Mouse (Mus musculus) embryonic facial prominence, embryonic 14.5 days (tissue): ENCODE measurements at regions not wholly inside any gene's neighbourhood (a gene's known extent, or its start where the extent isn't known, plus 50 kb on each side); places are given as distances from the start of the nearest gene placed in this dataset.

Experiments
- ATAC-seq: fragments of 200-750 bp; cut with Nextera tagmentation; 2 replicates; pipeline ENCODE4 v1.8.0; 2017; ENCODE audit warnings: low read depth, moderate number of reproducible peaks, moderate TSS enrichment
- DNase-seq: peaks from one replicate; pipeline ENCODE4 v3.0.0-alpha.2; 2015; ENCODE audit warnings: low spot score
- H3K27ac ChIP-seq: fragments of 300-500 bp; sonication (generic); replicated peaks from 2 replicates; pipeline ENCODE4 v1.5.1; 2014; ENCODE audit warnings: low read depth, mild to moderate bottlenecking, low read length, moderate library complexity
- H3K27me3 ChIP-seq: fragments of 300-500 bp; sonication (generic); replicated peaks from 2 replicates; pipeline ENCODE4 v1.6.1; 2014; ENCODE audit warnings: low read length; ENCODE audit not compliant: control insufficient read depth, insufficient read depth
- H3K36me3 ChIP-seq: fragments of 300-500 bp; sonication (generic); 2 replicates; pipeline ENCODE4 v1.6.1; 2014; ENCODE audit warnings: low read length, mixed read lengths; ENCODE audit not compliant: control insufficient read depth, insufficient read depth
- H3K4me1 ChIP-seq: fragments of 300-500 bp; sonication (generic); 2 replicates; pipeline ENCODE4 v1.6.1; 2014; ENCODE audit warnings: antibody characterized with exemption, low read length; ENCODE audit not compliant: control insufficient read depth, insufficient read depth
- H3K4me2 ChIP-seq: fragments of 300-500 bp; sonication (generic); 2 replicates; pipeline ENCODE4 v1.6.1; 2014; ENCODE audit warnings: low read depth, mild to moderate bottlenecking, low read length, moderate library complexity, mixed read lengths
- H3K4me3 ChIP-seq: fragments of 300-500 bp; sonication (generic); 2 replicates; pipeline ENCODE4 v1.5.1; 2014; ENCODE audit warnings: low read depth, mild to moderate bottlenecking, low read length
- H3K9ac ChIP-seq: fragments of 300-500 bp; sonication (generic); 2 replicates; pipeline ENCODE4 v1.6.1; 2014; ENCODE audit warnings: low read depth, mild to moderate bottlenecking, low read length, moderate library complexity, mixed read lengths
- H3K9me3 ChIP-seq: fragments of 300-500 bp; sonication (generic); 2 replicates; pipeline ENCODE4 v1.6.1; 2016; ENCODE audit warnings: low read length; ENCODE audit not compliant: control insufficient read depth
- WGBS: fragments of 180-500 bp; shearing (Covaris S2); extraction: QIAGEN DNeasy Blood & Tissue Kit; methylation state at CpG from one replicate; pipeline ENCODE4 v1.1.7; 2014; 5-methylcytosine and 5-hydroxymethylcytosine counted together

DNA sequence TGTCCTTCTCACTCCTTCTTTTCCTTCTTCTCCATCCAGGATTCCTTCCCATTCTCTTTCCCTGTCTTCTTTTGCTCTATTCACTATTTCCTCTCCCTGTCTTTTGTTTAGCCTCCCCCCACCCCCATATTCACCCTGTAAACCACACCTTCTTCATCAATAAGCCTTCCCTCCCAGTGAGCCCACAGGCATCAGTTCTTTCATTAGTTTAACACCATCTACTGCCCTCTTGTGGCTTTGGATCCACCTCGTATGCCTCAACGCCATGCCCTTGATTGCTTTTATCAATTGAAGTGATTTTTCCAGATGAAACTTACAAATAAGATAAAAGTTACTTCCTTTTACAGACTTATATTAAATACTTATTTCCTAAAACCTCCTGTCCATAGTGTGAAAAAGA is 494.7 kb upstream of the Nova1 start:
- Histone ChIP-seq H3K36me3 (no peaks in the 10 kb centered on the region), H3K4me3 (no peak overlapping the region), H3K27ac (no peak overlapping the region), H3K4me2 (no peak overlapping the region), H3K4me1 (no peaks in the 10 kb centered on the region), H3K27me3 (no peaks in the 10 kb centered on the region), H3K9ac (no peak overlapping the region), H3K9me3 (no peaks in the 10 kb centered on the region)
- WGBS, result 22% methylated on average over 2 of the region's 2 CpGs
- peak; percentile 37 for DNase-seq
- ATAC-seq, result no peak

DNA sequence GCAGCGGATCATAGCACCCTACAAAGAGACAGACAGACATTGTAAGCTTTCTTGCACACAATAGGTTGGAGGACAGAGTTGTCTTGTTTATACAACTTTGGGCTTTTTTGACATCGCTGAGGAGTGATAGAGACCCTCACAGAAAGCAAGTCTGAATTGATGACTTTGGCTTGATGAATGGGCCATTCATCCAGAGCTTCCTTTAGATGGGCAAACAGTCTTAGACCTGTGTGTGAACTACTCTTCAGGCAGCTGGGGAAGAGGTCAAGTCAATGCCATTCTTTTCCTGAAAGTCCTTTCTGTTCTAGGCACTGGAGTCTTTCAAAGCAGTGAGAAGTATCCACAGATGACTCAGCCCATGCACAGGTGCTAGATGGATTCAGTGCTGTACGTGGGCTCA is 457.2 kb upstream of the Nova1 start:
- Histone ChIP-seq H3K36me3 (no peaks in the 10 kb centered on the region), H3K27ac (no peak overlapping the region), H3K27me3 (no peaks in the 10 kb centered on the region), H3K4me2 (no peak overlapping the region), H3K4me1 (no peaks in the 10 kb centered on the region), H3K4me3 (no peak overlapping the region), H3K9ac (no peak overlapping the region), H3K9me3 (no peaks in the 10 kb centered on the region)
- ATAC-seq (no peak), DNase-seq (no peak)
- 49% methylated on average over 3 of the region's 3 CpGs for WGBS

DNA sequence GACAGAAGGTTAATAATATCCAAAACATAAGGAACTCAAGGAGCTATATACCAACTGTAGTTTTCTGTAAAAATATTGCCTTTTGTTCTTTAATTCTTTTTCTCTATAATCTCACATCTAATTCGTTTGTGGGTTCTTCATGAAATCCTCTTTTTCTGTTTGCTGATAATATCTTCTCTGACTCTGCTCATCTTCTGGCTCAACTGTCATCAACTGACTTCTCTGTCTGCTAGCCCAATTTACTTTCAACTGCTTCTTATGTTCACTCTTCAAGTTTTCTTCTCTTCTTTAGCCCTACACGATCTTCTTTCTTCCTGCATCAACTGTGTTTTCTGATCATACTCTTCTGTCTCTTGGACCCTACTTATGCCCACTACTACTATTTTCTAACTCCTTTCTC is 453.6 kb upstream of the Nova1 start:
- ATAC-seq (no peak), DNase-seq (no peak)
- WGBS, result 83% methylated on average over 2 of the region's 2 CpGs
- H3K27me3 ChIP-seq, result no peaks in the 10 kb centered on the region
- no peak overlapping the region for H3K27ac ChIP-seq
- no peaks in the 10 kb centered on the region for H3K36me3 ChIP-seq
- no peak overlapping the region for H3K4me3 ChIP-seq
- H3K9ac ChIP-seq, result no peak overlapping the region
- H3K4me1 ChIP-seq, result no peaks in the 10 kb centered on the region
- no peaks in the 10 kb centered on the region for H3K9me3 ChIP-seq
- H3K4me2 ChIP-seq, result no peak overlapping the region

DNA sequence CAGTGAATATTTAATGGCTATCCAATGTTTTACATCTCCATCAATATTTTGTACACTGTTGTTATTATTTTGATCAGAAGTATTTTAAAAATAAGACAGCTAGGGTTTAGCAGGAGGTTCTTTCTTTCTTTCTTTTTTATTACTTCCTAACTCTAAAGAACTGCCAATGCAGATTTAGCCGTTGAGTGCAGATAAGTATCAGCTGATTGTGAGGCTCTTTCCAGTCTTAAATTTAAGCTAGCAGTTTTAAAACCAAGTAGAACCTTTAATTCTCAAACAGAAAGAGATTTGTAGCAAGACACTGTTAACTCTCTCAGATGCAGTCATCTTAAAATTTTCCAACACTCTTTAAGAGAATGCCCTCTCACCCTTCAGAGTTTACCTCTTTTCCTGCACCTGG is 445.4 kb upstream of the Nova1 start:
- Histone ChIP-seq H3K4me3 (no peak overlapping the region), H3K27ac (no peak overlapping the region), H3K4me2 (no peak overlapping the region), H3K9me3 (no peaks in the 10 kb centered on the region), H3K4me1 (no peaks in the 10 kb centered on the region), H3K36me3 (no peaks in the 10 kb centered on the region), H3K9ac (no peak overlapping the region), H3K27me3 (no peaks in the 10 kb centered on the region)
- 57% methylated on average over 1 of the region's 1 CpGs for WGBS
- ATAC-seq (no peak), DNase-seq (no peak)

DNA sequence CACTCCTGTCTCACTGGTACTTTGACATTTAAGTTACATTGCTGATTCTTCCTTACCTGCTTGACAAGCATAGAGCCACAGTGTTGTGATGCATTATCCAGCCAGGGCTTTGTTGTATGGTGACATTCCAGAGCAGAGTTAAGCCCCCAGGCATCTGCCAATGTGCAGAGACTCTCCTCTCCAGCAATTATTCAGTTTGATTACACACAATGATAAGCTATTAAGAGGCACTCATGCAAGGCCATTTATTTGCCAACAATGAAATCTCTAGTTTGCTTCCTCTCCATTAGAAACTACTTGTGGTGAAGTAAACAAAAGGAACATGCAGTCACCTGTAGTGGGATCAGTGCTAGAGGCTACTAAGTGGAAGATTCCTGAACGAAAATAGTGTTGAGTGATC is 444.7 kb upstream of the Nova1 start:
- DNase-seq (peak; percentile 42), ATAC-seq (peak; percentile 79)
- no peak overlapping the region for H3K4me3 ChIP-seq
- no peaks in the 10 kb centered on the region for H3K4me1 ChIP-seq
- no peak overlapping the region for H3K27ac ChIP-seq
- no peaks in the 10 kb centered on the region for H3K36me3 ChIP-seq
- WGBS, result 32% methylated on average over 1 of the region's 1 CpGs
- H3K9me3 ChIP-seq, result no peaks in the 10 kb centered on the region
- H3K9ac ChIP-seq, result no peak overlapping the region
- H3K27me3 ChIP-seq, result no peaks in the 10 kb centered on the region
- H3K4me2 ChIP-seq, result no peak overlapping the region

DNA sequence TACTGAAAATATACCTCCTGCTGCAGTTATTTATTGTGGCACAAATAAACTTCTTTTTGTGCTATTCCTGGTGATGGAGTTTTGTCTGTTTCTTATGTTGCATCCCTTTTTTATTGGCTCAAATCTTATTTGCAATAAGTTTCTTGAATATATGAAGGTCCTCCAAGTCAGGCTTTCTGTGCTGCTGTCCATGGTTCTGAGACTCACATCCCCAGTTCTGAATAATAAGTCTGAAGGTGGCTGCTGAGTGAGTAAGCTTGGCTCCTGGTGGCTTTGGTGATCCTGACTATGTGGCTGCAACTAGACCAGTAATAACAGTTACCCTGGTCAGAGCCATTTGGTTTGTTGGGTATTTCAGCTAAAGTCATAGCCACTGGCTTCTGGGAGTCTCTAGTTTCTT is 433.6 kb upstream of the Nova1 start:
- Histone ChIP-seq H3K4me1 (no peaks in the 10 kb centered on the region), H3K4me2 (no peak overlapping the region), H3K27ac (no peak overlapping the region), H3K27me3 (no peaks in the 10 kb centered on the region), H3K9me3 (no peaks in the 10 kb centered on the region), H3K36me3 (no peaks in the 10 kb centered on the region), H3K9ac (no peak overlapping the region), H3K4me3 (no peak overlapping the region)
- DNase-seq (peak; percentile 60), ATAC-seq (no peak)

DNA sequence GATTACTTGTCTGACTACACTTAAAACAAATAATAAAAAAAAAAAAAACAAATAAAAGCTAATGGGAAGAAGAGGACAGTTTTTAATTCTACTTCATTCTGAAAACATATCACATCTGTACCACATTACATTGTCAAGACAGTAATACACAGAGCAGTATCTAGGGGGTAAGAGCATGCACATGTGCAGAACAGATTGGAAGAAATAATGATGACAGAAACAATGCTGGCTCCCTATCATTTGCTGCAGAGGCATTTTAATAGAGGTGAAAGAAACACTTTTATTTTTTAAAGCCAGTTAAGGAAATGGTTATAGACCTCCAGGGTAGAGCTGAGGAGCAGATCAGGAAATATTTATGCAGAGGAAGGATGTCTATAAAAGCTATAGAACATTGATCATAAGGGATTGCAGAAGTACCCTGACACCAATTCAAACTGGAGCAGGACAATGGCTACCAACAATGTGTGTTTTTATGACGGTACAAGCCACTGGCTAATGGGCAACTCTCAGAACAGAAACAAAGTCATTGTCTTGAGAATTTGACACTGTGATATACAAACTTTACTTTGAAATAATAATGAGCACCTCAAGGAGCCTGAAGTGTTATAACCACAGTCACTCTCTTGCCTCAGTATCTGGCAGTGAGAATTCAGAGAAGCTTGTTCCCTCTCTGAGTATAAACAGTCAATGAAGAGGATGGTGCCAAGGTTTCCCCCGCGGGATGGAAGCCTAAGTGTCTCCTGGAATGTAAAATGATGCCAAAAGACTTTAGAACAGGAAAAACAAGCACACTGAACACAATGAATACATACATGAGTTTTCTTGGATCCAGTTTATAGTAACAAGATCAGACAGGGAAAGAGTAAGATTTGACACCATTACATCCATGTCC is 425.1 kb upstream of the Nova1 start:
- H3K27ac ChIP-seq, result no peak overlapping the region
- peak; percentile 56 for DNase-seq
- no peaks in the 10 kb centered on the region for H3K36me3 ChIP-seq
- H3K27me3 ChIP-seq, result no peaks in the 10 kb centered on the region
- no peak overlapping the region for H3K4me3 ChIP-seq
- ATAC-seq, result no peak
- H3K4me2 ChIP-seq, result no peak overlapping the region
- H3K4me1 ChIP-seq, result no peaks in the 10 kb centered on the region
- H3K9ac ChIP-seq, result no peak overlapping the region
- 59% methylated on average over 3 of the region's 3 CpGs for WGBS
- no peaks in the 10 kb centered on the region for H3K9me3 ChIP-seq

DNA sequence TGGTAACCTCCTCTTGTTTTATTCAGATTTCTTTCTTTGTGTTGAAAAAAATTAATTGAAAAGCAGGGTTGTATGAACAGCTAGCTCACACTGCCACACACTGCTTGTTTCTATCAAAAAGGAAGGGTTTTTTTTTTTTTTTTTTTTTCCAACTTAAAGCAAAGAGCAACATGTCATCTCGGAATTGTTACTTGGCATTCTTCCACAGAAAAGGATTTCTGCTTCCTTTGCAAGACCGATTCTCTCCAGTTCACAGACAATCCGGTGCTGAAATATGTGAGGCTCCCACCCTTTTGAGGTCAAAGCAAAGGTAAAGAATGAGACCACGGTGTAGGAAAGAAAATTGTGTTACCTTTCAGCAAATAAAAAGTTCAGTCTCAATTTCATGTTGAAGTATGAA is 401.3 kb upstream of the Nova1 start:
- Histone ChIP-seq H3K4me2 (no peak overlapping the region), H3K4me3 (no peak overlapping the region), H3K27me3 (no peaks in the 10 kb centered on the region), H3K27ac (no peak overlapping the region), H3K36me3 (no peaks in the 10 kb centered on the region), H3K9me3 (no peaks in the 10 kb centered on the region), H3K4me1 (no peaks in the 10 kb centered on the region), H3K9ac (no peak overlapping the region)
- peak; percentile 71 for DNase-seq
- 35% methylated on average over 4 of the region's 4 CpGs for WGBS
- ATAC-seq, result no peak

DNA sequence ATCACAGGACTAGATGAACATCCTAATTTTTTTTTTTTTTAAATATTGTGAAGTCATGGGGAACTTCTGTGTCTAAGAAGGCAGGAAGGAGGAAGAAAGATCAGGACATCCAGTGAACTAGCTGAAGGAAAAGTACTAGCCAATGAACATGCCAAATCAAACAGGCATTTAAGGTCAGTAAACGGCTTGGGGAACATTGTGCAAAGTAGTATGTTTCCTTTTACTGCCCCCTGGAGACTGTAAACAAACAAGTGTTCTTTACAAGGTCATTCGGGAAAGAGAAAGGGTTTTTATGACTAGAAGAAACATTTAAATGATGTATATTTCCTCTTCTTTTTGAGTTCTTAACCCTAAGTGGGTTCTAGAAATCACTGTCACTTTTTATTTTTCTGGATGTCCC is 400.6 kb upstream of the Nova1 start:
- H3K27ac ChIP-seq, result no peak overlapping the region
- H3K27me3 ChIP-seq, result no peaks in the 10 kb centered on the region
- no peaks in the 10 kb centered on the region for H3K36me3 ChIP-seq
- H3K4me1 ChIP-seq, result no peaks in the 10 kb centered on the region
- no peak overlapping the region for H3K9ac ChIP-seq
- no peak for ATAC-seq
- H3K4me2 ChIP-seq, result no peak overlapping the region
- 33% methylated on average over 2 of the region's 2 CpGs for WGBS
- H3K4me3 ChIP-seq, result no peak overlapping the region
- no peaks in the 10 kb centered on the region for H3K9me3 ChIP-seq
- DNase-seq, result no peak
